Mouse (Mus musculus) embryonic facial prominence, embryonic 11.5 days (tissue): ENCODE measurements around the gene Itm2b. TPM values are rescaled to one million over a fixed set of nuclear protein-coding genes. Genes with fewer than 3 reads are reported as not detected.
A peak's percentile ranks its signal among the peaks of the same experiment; 100 is the strongest.

Experiments
- ATAC-seq: fragments of 200-750 bp; cut with Nextera tagmentation; replicated peaks from 2 replicates; pipeline ENCODE4 v1.8.0; 2017; ENCODE audit warnings: low read depth; ENCODE audit not compliant: insufficient number of reproducible peaks, low FRiP score, low TSS enrichment
- DNase-seq: peaks from one replicate; pipeline ENCODE4 v3.0.0-alpha.2; 2015; ENCODE audit warnings: low spot score
- H3K27ac ChIP-seq: fragments of 300-500 bp; sonication (generic); replicated peaks from 2 replicates; pipeline ENCODE4 v1.5.1; 2014; ENCODE audit warnings: mild to moderate bottlenecking, low read depth, low read length, control low read depth
- H3K27me3 ChIP-seq: fragments of 300-500 bp; sonication (generic); 2 replicates; pipeline ENCODE4 v1.6.1; 2014; ENCODE audit warnings: mild to moderate bottlenecking, low read length, moderate library complexity, mixed read lengths; ENCODE audit not compliant: control insufficient read depth, insufficient read depth
- H3K36me3 ChIP-seq: fragments of 300-500 bp; sonication (generic); replicated peaks from 2 replicates; pipeline ENCODE4 v1.6.1; 2014; ENCODE audit warnings: low read depth, mild to moderate bottlenecking, low read length, moderate library complexity, mixed read lengths; ENCODE audit not compliant: control insufficient read depth, insufficient read depth
- H3K4me1 ChIP-seq: fragments of 300-500 bp; sonication (generic); 2 replicates; pipeline ENCODE4 v1.6.1; 2014; ENCODE audit warnings: low read length, mixed read lengths; ENCODE audit not compliant: control insufficient read depth, insufficient read depth
- H3K4me2 ChIP-seq: fragments of 300-500 bp; sonication (generic); 2 replicates; pipeline ENCODE4 v1.6.1; 2014; ENCODE audit warnings: low read depth, mild to moderate bottlenecking, control low read depth, low read length, moderate library complexity
- H3K4me3 ChIP-seq: fragments of 300-500 bp; sonication (generic); 2 replicates; pipeline ENCODE4 v1.5.1; 2014; ENCODE audit warnings: low read depth, low read length, control low read depth
- H3K9ac ChIP-seq: fragments of 300-500 bp; sonication (generic); replicated peaks from 2 replicates; pipeline ENCODE4 v1.6.1; 2014; ENCODE audit warnings: mild to moderate bottlenecking, control low read depth, low read length
- H3K9me3 ChIP-seq: fragments of 300-500 bp; sonication (generic); replicated peaks from 2 replicates; pipeline ENCODE4 v1.6.1; 2016; ENCODE audit warnings: mild to moderate bottlenecking, low read length, inconsistent platforms, mixed read lengths; ENCODE audit not compliant: control insufficient read depth
- WGBS: fragments of 180-500 bp; shearing (Covaris S2); extraction: QIAGEN DNeasy Blood & Tissue Kit; methylation state at CpG from one replicate; pipeline ENCODE4 v1.1.7; 2014; 5-methylcytosine and 5-hydroxymethylcytosine counted together
- polyA plus RNA-seq: library from polyadenylated mRNA; unstranded; fragments of >200 nt; fragmentation: Nextera tagmentation; extraction: Ambion mirVana; gene quantifications from 2 replicates; pipeline ENCODE4 v1.2.1, GENCODE M21; 2014

Gene Itm2b
- polyA plus RNA-seq, 1 experiment from 2014 or later = 378 TPM

DNA sequence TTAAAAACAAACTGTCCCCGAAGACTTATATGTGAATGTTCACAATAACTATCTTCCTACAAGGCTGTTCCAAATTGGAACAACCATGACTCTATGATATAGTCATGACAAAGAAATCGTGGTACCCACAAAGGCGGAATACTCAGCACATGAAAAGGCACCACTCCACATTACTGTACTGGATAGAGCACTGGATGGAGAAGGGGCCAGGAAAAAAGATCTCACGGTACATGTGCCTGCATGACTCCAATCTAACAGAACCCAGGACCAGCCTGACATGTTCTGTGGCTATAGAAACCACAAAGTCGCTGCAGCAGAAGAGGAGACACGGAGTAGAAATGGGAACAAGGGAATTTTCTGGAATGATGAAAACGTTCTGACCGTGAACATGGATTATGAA is 30.4 kb downstream of the Itm2b start:
- H3K27ac ChIP-seq = no peak overlapping the region
- no peaks in the 10 kb centered on the region for H3K9me3 ChIP-seq
- H3K4me3 ChIP-seq = no peak overlapping the region
- no peaks in the 10 kb centered on the region for H3K4me1 ChIP-seq
- no peaks in the 10 kb centered on the region; the same call in 1 of the 2 replicates for H3K36me3 ChIP-seq
- DNase-seq (no peak), ATAC-seq (no peak)
- H3K27me3 ChIP-seq = no peaks in the 10 kb centered on the region
- no peak overlapping the region for H3K4me2 ChIP-seq
- H3K9ac ChIP-seq = no peak overlapping the region
- WGBS = 91% methylated on average over 8 of the region's 8 CpGs

DNA sequence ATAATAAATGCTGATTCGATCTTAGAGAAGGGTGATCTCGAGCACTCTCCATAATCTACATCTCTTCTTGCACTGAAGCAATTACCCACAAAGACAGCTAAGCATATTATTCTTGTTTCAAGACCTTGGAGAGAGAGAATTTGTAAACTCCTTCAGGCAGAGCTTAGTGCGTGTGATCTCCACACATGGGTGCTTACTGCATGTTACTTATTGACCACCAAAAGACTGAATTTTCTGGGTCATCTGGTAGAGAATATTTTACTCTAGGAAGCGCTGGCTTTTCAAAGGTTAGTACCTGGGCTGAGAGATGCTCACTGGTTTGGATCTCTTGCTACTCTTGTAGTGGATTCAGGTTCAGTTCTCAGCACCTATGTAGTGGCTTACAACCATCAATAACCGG is 34.0 kb downstream of the Itm2b start:
- no peaks in the 10 kb centered on the region for H3K36me3 ChIP-seq
- H3K4me1 ChIP-seq = no peaks in the 10 kb centered on the region
- H3K4me2 ChIP-seq = no peak overlapping the region
- H3K9ac ChIP-seq = no peak overlapping the region
- DNase-seq = no peak
- no peak for ATAC-seq
- 92% methylated on average over 5 of the region's 5 CpGs for WGBS
- no peaks in the 10 kb centered on the region for H3K27me3 ChIP-seq
- no peaks in the 10 kb centered on the region for H3K9me3 ChIP-seq
- H3K4me3 ChIP-seq = no peak overlapping the region
- H3K27ac ChIP-seq = no peak overlapping the region

- H3K4me3 ChIP-seq = no peak overlapping the region
- H3K27ac ChIP-seq = no peak overlapping the region
- 57% methylated on average over 1 of the region's 1 CpGs for WGBS
- H3K36me3 ChIP-seq = no peaks in the 10 kb centered on the region
- H3K9me3 ChIP-seq = no peaks in the 10 kb centered on the region
- H3K27me3 ChIP-seq = no peaks in the 10 kb centered on the region
- H3K9ac ChIP-seq = no peak overlapping the region
- no peaks in the 10 kb centered on the region for H3K4me1 ChIP-seq
- DNase-seq (no peak), ATAC-seq (no peak)
- no peak overlapping the region for H3K4me2 ChIP-seq
Observed at GRCm38 (mm10) chr14:73350029-73350428, 35.1 kb downstream of the Itm2b start.

DNA sequence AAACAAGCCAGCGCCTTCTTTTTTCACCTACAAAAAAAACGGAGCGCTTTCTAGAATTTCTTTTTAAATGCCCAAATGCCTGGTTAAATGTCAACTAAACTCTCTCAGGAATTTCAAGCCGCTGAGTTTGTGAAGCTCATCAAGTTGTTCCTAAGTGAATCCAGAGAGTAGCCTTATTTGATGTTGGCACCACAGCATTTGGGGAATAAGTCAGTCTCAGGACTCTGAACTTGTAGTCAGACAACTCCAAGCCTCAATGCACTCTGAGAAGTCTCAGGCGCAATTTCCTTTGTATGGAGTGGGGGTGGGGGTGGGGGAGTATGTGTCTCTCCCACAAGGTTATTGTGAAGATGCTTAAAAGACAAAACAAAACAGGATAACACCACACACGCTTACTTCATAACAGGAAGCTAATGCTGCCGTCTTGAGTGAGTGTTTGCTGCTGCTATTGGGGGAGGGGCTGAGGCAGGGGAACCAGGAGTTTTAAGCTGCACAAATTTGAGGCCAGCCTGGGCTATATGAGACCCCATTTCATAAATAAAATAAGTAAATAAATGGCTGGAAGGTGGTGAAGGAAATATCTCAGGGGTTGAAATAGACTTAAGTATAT is 35.9 kb downstream of the Itm2b start:
- Histone ChIP-seq H3K27me3 (no peaks in the 10 kb centered on the region), H3K9ac (no peak overlapping the region), H3K36me3 (no peaks in the 10 kb centered on the region), H3K4me3 (no peak overlapping the region), H3K4me2 (no peak overlapping the region), H3K27ac (no peak overlapping the region), H3K4me1 (no peaks in the 10 kb centered on the region), H3K9me3 (no peaks in the 10 kb centered on the region)
- 54% methylated on average over 7 of the region's 7 CpGs for WGBS
- ATAC-seq (no peak), DNase-seq (peak; percentile 19)

DNA sequence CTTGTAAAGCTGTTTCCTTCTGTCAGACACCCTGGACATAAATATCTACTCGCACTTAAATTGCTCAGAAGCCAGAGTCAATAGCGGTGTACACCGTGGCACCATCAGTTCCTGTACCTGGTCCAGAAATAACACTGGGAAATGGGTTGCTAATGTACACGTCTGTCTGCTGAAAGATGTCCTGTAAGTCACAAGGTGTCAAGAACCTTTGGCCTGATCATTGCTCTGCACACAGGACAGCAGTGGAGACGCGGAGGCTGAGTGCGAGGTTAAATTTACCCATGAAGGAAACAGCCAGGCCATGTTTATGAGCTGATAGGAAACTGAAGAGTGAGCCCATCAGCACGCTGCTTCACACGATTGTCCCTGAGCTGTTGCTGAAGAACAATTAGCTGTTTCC is 37.8 kb downstream of the Itm2b start:
- Histone ChIP-seq H3K27ac (no peak overlapping the region), H3K4me3 (no peak overlapping the region), H3K27me3 (no peaks in the 10 kb centered on the region), H3K4me1 (no peaks in the 10 kb centered on the region), H3K4me2 (no peak overlapping the region), H3K9me3 (no peaks in the 10 kb centered on the region), H3K36me3 (no peaks in the 10 kb centered on the region), H3K9ac (no peak overlapping the region)
- 84% methylated on average over 9 of the region's 9 CpGs for WGBS
- ATAC-seq (no peak), DNase-seq (no peak)

DNA sequence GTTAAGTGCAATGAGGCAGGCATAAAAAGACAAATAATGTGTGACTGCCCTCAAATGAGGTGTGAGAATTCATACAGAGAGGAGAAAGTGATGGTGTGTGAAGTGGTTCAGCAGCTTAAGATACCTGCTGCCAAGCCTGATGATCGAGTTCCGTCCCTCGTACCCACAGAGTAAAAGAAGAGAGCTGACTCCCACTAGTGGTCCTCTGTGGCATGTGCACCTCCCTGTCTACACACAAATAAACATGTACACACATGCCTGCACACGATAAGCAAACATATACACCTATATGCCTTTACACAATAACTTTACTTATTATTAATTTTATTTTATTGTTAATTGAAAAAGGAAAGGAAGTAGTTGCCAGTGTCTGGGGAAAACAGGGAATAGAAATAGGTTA is 39.5 kb downstream of the Itm2b start:
- H3K27me3 ChIP-seq = no peaks in the 10 kb centered on the region
- no peak overlapping the region for H3K9ac ChIP-seq
- WGBS = 90% methylated on average over 4 of the region's 4 CpGs
- ATAC-seq (no peak), DNase-seq (no peak)
- no peaks in the 10 kb centered on the region for H3K9me3 ChIP-seq
- no peaks in the 10 kb centered on the region for H3K36me3 ChIP-seq
- H3K4me1 ChIP-seq = no peaks in the 10 kb centered on the region
- H3K4me2 ChIP-seq = no peak overlapping the region
- H3K27ac ChIP-seq = no peak overlapping the region
- no peak overlapping the region for H3K4me3 ChIP-seq

DNA sequence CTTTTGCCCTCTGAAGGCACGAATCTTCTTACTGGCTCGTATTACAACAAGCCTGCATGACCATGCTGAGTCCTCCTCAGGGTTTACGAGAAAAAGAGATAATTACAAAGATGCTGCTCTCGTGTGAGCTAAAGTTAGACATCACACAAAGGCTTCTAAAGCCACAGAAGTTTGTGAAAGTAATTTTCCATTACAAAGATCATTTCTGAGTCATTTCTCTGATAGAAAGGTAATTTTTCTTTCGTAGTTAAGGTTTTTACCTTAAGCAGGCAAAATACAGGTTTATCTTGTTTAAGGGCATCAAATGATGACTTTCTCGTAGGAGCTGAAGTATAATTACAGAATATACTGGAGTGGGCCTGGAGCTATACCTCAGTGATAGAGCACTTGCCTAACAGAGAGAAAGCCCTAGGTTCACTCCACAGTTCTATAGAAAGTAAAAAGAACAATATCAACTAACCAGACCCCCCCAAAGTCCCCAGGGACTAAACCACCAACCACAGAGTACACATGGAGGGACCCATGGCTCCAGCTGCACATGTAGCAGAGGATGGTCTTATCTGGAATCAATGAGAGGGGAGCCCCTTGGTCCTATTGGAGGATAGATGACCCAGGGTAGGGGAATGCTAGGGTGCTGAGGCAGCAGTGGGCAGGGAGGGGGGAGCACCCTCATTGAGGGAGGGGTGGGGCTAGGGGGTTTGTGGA is 44.9 kb downstream of the Itm2b start:
- H3K4me1 ChIP-seq = no peaks in the 10 kb centered on the region
- WGBS = 52% methylated on average over 6 of the region's 6 CpGs
- ATAC-seq (no peak), DNase-seq (no peak)
- H3K4me2 ChIP-seq = no peak overlapping the region
- H3K9me3 ChIP-seq = no peaks in the 10 kb centered on the region
- H3K36me3 ChIP-seq = no peaks in the 10 kb centered on the region
- H3K4me3 ChIP-seq = no peak overlapping the region
- no peaks in the 10 kb centered on the region for H3K27me3 ChIP-seq
- H3K9ac ChIP-seq = no peak overlapping the region
- no peak overlapping the region for H3K27ac ChIP-seq

GRCm38 (mm10) chr14:73339615-73340014 is 45.5 kb downstream of the Itm2b start:
- DNase-seq (no peak), ATAC-seq (no peak)
- Histone ChIP-seq H3K27me3 (no peaks in the 10 kb centered on the region), H3K27ac (no peak overlapping the region), H3K36me3 (no peaks in the 10 kb centered on the region), H3K4me1 (no peaks in the 10 kb centered on the region), H3K4me3 (no peak overlapping the region), H3K4me2 (no peak overlapping the region), H3K9me3 (no peaks in the 10 kb centered on the region), H3K9ac (no peak overlapping the region)
- 81% methylated on average over 3 of the region's 3 CpGs for WGBS
